In genomic region chr19:48467471-48467870, GRCm38 (mm10) we compare ENCODE assay signal across 13 mouse cellular contexts.
"Had no signal": no experiment of that assay in that cellular context is flagged by ENCODE, and none has a peak within 500 bp of the region (broad histone marks: within the 10 kb centered on the region; RNA-seq: fewer than 3 reads in every experiment).

No protein-coding gene starts in this region.

- H3K9ac ChIP-seq: limb, embryonic 15.5 days; liver, embryonic 12.5 days; lung, embryonic 14.5 days; neural tube, embryonic 15.5 days had no signal

- ATAC-seq: liver, embryonic 12.5 days had no signal

- DNase-seq: kidney, postnatal 10 days; layer of hippocampus, postnatal 36 days; lung, embryonic 14.5 days; lung, postnatal 10 days; lung, postnatal 4 days; midbrain, embryonic 14.5 days; thymus, adult 18-20 months; thymus, postnatal 14 days had no signal

- H3K36me3 ChIP-seq: limb, embryonic 15.5 days; liver, embryonic 12.5 days; midbrain, embryonic 10.5 days; neural tube, embryonic 15.5 days had no signal

- H3K4me2 ChIP-seq: limb, embryonic 15.5 days; liver, embryonic 12.5 days; lung, embryonic 14.5 days; neural tube, embryonic 15.5 days had no signal

- H3K27me3 ChIP-seq: limb, embryonic 15.5 days; liver, embryonic 12.5 days; neural tube, embryonic 15.5 days had no signal

- H3K4me3 ChIP-seq: limb, embryonic 15.5 days; liver, embryonic 12.5 days; midbrain, embryonic 10.5 days; myocyte; neural tube, embryonic 15.5 days had no signal

- H3K4me1 ChIP-seq: limb, embryonic 15.5 days; liver, embryonic 12.5 days; midbrain, embryonic 10.5 days; neural tube, embryonic 15.5 days had no signal

- H3K9me3 ChIP-seq: limb, embryonic 15.5 days; liver, embryonic 12.5 days; midbrain, embryonic 10.5 days; neural tube, embryonic 15.5 days had no signal

- H3K27ac ChIP-seq: limb, embryonic 15.5 days; liver, embryonic 12.5 days; midbrain, embryonic 10.5 days; neural tube, embryonic 15.5 days had no signal
